Comparison of ENCODE assay signal across 18 mouse cellular contexts in genomic region chr3:144437871-144438398, GRCm38 (mm10).
"Had no signal": no experiment of that assay in that cellular context is flagged by ENCODE, and none has a peak within 500 bp of the region (broad histone marks: within the 10 kb centered on the region; RNA-seq: fewer than 3 reads in every experiment).

No protein-coding gene starts in this region.

- H3K4me1 ChIP-seq: kidney, embryonic 15.5 days; limb, embryonic 10.5 days; limb, embryonic 13.5 days; liver, embryonic 13.5 days; midbrain, embryonic 13.5 days; stomach, embryonic 15.5 days had no signal

- H3K9me3 ChIP-seq: kidney, embryonic 15.5 days; limb, embryonic 10.5 days; limb, embryonic 13.5 days; liver, embryonic 13.5 days; midbrain, embryonic 13.5 days; stomach, embryonic 15.5 days had no signal

- H3K27ac ChIP-seq: kidney, embryonic 15.5 days; limb, embryonic 10.5 days; limb, embryonic 13.5 days; liver, embryonic 13.5 days; macrophage; midbrain, embryonic 13.5 days; stomach, embryonic 15.5 days had no signal

- H3K4me3 ChIP-seq: kidney, embryonic 15.5 days; limb, embryonic 10.5 days; limb, embryonic 13.5 days; liver, embryonic 13.5 days; midbrain, embryonic 13.5 days; stomach, embryonic 15.5 days had no signal

- ATAC-seq: liver, postnatal 0 days; lung, postnatal 0 days; midbrain, embryonic 13.5 days had no signal

- H3K9ac ChIP-seq: kidney, embryonic 15.5 days; limb, embryonic 13.5 days; liver, embryonic 13.5 days; liver, postnatal 0 days; lung, embryonic 14.5 days; midbrain, embryonic 13.5 days; stomach, embryonic 15.5 days had no signal

- DNase-seq: kidney, adult 8-10 months; kidney, postnatal 10 days; kidney, postnatal 36 days; layer of hippocampus, postnatal 36 days; liver, embryonic 13.5 days; liver, postnatal 0 days; lung, embryonic 14.5 days; right cerebral cortex, postnatal 25 days; spleen, adult 18-20 months; thymus, adult 18-20 months; thymus, postnatal 4 days had no signal

- H3K27me3 ChIP-seq: kidney, embryonic 15.5 days; limb, embryonic 13.5 days; liver, embryonic 13.5 days; midbrain, embryonic 13.5 days; stomach, embryonic 15.5 days had no signal

- H3K4me2 ChIP-seq: kidney, embryonic 15.5 days; limb, embryonic 13.5 days; liver, embryonic 13.5 days; lung, embryonic 14.5 days; midbrain, embryonic 13.5 days; stomach, embryonic 15.5 days had no signal
